Mouse (Mus musculus): ENCODE data around the gene Gm10229.
"Not testable (repeated sequence)": the region's sequence is repeated elsewhere in the genome, so short reads cannot be mapped to it uniquely, and the experiment has no call there.

Gene Gm10229

GRCm38 (mm10) chr16:89014984-89015383 is at the start of gene Gm10229:
Gene Gm10229, plus strand, starts transcription at chr16:89015284.
- not testable (repeated sequence) for DNase-seq (ENCODE audit: low spot score in 2 of 2)

GRCm38 (mm10) chr16:89010659-89011058 is 4.4 kb upstream of the Gm10229 start, which contains the start of gene Krtap22-2:
Gene Krtap22-2, minus strand, starts transcription at chr16:89010759.
- DNase-seq (ENCODE audit: low spot score in 2 of 2) = no peak

- no peak for DNase-seq (ENCODE audit: low spot score in 2 of 2)
Observed at GRCm38 (mm10) chr16:89013973-89014372, 1.1 kb upstream of the Gm10229 start.

- DNase-seq (ENCODE audit: low spot score in 2 of 2) = not testable (repeated sequence)
Observed at GRCm38 (mm10) chr16:89031399-89031798, 16.3 kb downstream of the Gm10229 start, which contains the start of gene Krtap6-1. Gene Krtap6-1, plus strand, starts transcription at chr16:89031699.

GRCm38 (mm10) chr16:89041372-89041771 is 26.3 kb downstream of the Gm10229 start, which contains the start of gene Gm10228:
Gene Gm10228, minus strand, starts transcription at chr16:89041472.
- DNase-seq (ENCODE audit: low spot score in 2 of 2) = not testable (repeated sequence)

GRCm38 (mm10) chr16:89047783-89048182 is 32.7 kb downstream of the Gm10229 start, which contains the start of gene Krtap6-5:
Gene Krtap6-5, minus strand, starts transcription at chr16:89047883.
- no peak for DNase-seq (ENCODE audit: low spot score in 2 of 2)

- DNase-seq (ENCODE audit: low spot score in 2 of 2) = not testable (repeated sequence)
Observed at GRCm38 (mm10) chr16:89063902-89064301, 48.8 kb downstream of the Gm10229 start, which contains the start of gene 1110025L11Rik. Gene 1110025L11Rik, minus strand, starts transcription at chr16:89064002.
